Mouse (Mus musculus): ENCODE results near the gene Wdfy1. TPM values are rescaled to one million over a fixed set of nuclear protein-coding genes. Genes with fewer than 3 reads are reported as not detected.

The Wdfy1 gene
- total RNA-seq, 2 experiments from 2014 or later, result 37.5 to 39.9 TPM

GRCm38 (mm10) chr1:79713081-79713480 is 62.9 kb downstream of the Wdfy1 start:
- DNase-seq (ENCODE audit: low spot score in 2 of 2), result no peak

DNA sequence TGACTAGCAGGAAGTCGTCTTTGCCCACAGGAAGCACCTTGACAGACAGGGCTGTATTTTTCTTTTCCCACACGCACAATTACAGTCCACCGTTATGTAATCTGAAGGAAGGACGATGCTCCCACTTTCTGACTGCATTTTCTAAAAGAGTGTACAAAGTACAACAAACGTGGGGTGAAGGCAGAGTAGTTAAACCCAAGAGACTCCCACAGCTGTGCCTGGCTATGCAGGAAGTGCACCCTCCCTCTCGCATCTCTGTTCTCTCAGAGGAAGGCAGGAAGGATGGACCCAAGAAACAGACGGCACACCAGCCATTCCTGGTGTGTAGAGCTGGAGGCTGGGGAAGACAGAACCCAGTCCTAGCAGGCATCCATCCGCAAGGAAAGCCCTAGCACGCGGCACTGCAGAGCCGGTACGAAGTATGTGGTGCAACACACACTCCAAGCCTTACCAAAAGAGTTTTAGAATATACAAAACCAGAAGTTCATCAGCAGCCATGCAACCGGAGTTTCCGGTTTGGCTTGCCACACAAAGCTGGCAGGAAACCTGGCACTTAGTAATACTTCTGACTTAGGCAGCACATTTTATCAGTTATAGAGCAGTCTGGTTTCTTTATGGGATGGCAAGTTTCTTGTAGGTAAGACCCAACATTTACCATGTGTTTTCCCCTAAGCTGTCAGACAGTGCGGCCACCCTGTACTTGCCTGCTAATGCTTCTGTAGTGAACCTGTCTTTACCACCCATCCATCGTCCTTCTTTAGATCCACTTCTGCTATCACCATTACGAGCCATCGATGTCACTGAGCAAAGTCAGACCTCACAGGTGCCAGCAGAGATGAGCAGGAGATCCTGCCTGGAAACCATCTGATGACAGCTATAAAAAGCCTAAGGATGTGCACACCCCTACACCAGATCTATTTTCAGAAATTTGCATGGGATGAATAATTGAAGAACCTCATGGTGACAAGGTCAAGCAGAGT is 64.5 kb downstream of the Wdfy1 start:
- DNase-seq (ENCODE audit: low spot score in 2 of 2), result no peak

DNA sequence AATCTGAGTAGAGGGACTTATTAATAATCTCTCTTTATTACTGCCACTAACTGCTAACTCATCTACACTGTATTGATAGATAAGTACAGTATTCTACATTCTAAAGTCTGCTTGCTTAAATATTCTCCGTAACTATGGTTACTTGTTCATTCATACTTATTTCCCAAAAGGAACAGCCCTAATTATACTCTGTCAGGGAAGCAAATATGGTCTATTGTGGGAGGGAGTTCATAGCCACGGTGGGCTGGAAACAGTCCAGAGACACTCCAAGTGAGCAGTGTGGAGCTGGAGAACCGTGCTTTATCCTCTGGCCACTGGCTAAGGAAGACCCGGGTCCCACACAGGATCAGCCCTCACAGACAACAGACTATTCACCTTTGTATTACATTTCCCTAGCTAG is 65.3 kb downstream of the Wdfy1 start:
- no peak for DNase-seq (ENCODE audit: low spot score in 2 of 2)

GRCm38 (mm10) chr1:79710216-79710615 is 65.7 kb downstream of the Wdfy1 start:
- DNase-seq (ENCODE audit: low spot score in 2 of 2), result no peak

- no peak for DNase-seq (ENCODE audit: low spot score in 2 of 2)
These were observed 68.6 kb downstream of the Wdfy1 start for GRCm38 (mm10) chr1:79707383-79707782.

DNA sequence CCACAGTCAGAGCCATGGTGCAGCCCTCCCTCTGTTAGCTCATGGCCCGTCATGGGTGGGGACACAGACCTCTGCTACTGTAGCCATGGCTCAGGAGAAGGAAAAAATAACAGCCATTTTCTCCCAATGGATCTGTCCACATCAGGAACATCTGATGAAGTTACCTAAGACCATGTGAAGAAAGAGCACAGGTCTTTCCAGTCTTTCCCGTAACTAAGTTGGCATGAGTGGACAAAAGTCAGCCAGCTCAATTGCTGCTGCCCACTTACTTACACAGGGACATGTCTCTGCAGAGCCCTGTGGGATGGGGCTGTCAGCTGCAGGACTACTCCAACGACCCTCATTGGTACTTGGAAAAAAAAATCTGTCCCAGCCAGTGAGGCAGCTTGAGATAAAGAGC is 69.2 kb downstream of the Wdfy1 start:
- no peak for DNase-seq (ENCODE audit: low spot score in 2 of 2)

DNA sequence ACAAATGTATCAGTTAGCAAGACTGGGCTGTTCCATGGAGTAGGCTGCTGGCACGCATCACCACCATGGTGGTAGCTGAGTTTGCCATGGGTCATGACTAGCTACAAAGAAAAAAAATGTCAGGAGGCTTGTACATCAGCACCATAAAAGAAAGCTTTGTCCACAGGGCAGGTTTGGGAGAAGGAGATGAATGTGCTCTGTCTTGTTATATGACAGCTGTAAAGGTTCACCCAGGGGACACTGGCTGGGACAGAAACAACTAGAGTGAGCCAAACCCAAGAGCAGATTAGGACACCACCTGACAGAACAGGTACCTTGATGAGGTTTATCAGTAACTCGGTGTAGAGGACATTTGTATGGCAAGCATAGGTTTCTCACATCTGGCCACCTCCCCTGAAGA is 71.3 kb downstream of the Wdfy1 start:
- DNase-seq (ENCODE audit: low spot score in 2 of 2), result no peak

GRCm38 (mm10) chr1:79703520-79703919 is 72.4 kb downstream of the Wdfy1 start:
- no peak for DNase-seq (ENCODE audit: low spot score in 2 of 2)

- no peak for DNase-seq (ENCODE audit: low spot score in 2 of 2)
These were observed 77.4 kb downstream of the Wdfy1 start for GRCm38 (mm10) chr1:79698506-79698905.

GRCm38 (mm10) chr1:79697382-79697781 is 78.6 kb downstream of the Wdfy1 start:
- peak; percentile 50 to 59 for DNase-seq (ENCODE audit: low spot score in 2 of 2)

GRCm38 (mm10) chr1:79696933-79697332 is 79.0 kb downstream of the Wdfy1 start:
- DNase-seq (ENCODE audit: low spot score in 2 of 2), result no peak

GRCm38 (mm10) chr1:79692482-79692881 is 83.5 kb downstream of the Wdfy1 start:
- no peak for DNase-seq (ENCODE audit: low spot score in 2 of 2)

GRCm38 (mm10) chr1:79687254-79687653 is 88.7 kb downstream of the Wdfy1 start:
- no peak for DNase-seq (ENCODE audit: low spot score in 2 of 2)

GRCm38 (mm10) chr1:79684027-79684426 is 91.9 kb downstream of the Wdfy1 start:
- no peak for DNase-seq (ENCODE audit: low spot score in 2 of 2)

- no peak for DNase-seq (ENCODE audit: low spot score in 2 of 2)
These were observed 93.0 kb downstream of the Wdfy1 start for GRCm38 (mm10) chr1:79682936-79683335.

DNA sequence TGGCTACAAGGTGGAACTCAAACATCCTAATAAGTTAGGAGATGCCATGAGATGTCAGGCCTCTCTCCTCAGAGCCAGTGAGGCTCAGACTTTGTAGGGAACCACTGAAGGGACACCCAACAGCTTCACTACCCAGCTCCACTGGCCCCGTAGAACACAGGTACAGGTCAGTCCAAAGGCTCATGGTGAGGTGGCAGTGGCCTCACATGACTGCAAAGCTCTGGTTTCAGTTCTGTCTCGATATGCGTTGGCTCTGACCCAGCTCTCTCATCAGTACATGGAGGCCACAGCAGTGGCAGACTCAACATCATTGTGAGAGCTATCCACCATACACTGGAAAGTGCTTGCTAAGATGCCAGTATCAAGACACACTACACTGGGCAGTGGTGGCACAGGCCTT is 95.2 kb downstream of the Wdfy1 start:
- no peak for DNase-seq (ENCODE audit: low spot score in 2 of 2)

DNA sequence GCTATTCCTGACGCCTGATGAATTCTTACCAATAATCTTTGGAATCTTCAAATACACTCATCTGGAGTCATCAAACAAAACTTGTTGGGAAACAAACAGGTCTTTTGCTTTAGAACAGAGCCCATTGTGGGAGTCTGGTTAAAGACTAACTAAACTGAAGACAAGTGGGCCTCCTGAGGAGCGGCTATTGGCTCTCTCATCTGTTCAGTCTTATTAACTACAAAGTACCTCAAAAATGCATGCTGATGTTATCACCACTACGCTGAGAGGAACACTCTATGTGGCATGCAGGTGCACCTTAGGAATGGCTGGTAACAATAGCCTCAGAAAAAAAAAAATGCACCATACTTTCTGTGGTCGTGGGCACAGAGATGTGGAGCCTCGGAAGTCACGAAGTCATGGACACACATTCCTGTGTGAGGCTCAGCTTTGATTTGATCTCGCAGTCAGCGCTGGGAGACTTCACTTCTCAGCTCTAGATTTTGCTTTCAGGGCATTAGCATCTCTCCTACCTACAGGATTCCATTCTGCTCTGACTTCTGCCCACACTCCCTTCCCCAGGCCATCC is 97.7 kb downstream of the Wdfy1 start:
- no peak for DNase-seq (ENCODE audit: low spot score in 2 of 2)

- no peak for DNase-seq (ENCODE audit: low spot score in 2 of 2)
These were observed 100.2 kb downstream of the Wdfy1 start for GRCm38 (mm10) chr1:79675716-79676115.

DNA sequence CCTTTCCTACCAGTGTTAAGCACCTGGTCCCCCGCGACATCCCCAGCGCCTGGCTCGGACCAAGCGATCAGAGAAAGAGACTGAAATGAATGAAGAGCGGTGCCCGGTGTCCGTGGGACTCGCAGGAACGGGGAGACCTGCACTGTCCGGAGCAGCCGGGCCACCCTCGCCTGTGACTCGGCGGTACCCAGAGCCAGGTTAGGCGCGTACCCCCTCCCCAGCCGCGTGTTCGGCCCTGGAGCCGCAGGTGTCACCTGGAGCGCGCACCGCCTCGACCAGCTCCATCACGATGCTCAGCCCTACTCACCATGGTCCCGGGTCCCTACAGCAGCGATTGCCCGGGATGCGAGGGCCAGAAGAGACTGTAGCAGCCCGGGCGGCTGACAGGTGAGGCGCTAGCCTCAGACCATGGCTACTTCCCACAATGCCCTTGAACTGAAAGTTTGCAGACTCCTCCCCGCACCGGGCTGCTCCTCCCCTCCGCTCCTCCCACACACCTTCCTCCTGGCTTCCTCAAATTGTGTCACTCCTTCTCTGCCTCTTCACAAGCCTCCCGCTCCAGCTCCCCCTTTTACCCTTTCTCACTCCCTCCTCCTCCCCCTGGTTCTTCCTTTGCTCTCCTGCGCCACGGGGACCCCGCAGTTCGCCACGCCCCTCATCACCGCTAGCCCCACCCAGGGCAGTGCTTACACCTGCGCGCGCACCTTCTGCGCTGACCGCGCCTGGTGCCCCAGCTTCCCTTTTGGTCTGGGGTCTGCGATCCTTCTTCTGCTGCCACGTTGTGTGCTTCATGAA is 104.2 kb downstream of the Wdfy1 start, which contains the start of gene Ap1s3:
Ap1s3 (minus strand) TSS at position 430 of the 795 bp plus-strand sequence.
- DNase-seq (ENCODE audit: low spot score in 2 of 2), result peak; percentile 10 to 26

GRCm38 (mm10) chr1:79671196-79671542 is 104.8 kb downstream of the Wdfy1 start:
- no peak for DNase-seq (ENCODE audit: low spot score in 2 of 2)

DNA sequence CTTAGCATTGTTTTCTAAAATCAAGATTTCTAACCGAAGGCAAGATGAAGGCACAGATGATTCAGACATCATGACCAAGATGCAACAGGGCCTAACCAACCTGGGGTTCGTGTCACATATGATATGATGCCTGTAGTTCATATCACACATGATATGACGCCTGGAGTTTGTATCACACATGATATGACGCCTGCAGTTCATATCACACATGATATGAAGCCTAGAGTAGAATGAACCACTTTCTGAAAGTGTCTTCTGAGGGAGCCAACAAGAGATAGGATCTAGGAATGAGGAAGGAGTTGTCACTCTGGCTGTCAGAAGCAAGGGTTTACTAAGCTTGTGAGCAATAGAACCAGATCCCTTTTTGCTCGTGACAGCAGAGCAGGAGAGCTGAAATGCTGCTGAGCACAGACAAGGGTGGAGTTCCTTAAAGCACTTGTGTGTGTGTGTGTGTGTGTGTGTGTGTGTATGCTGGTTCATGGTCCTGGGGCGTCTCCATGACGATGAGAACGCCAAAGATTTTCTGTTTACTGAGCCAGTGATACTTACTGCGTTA is 106.4 kb downstream of the Wdfy1 start:
- no peak for DNase-seq (ENCODE audit: low spot score in 2 of 2)

All from layer of hippocampus, postnatal 10 days (tissue).